Mouse (Mus musculus) urinary bladder, postnatal 25 days (tissue): ENCODE measurements around the gene Pbx3.

ENCODE experiments used
- DNase-seq: peaks from one replicate; pipeline ENCODE4 v3.0.0; 2022; ENCODE audit warnings: low spot score

Gene Pbx3

GRCm38 (mm10) chr2:34139470-34140158 lies 233.3 kb downstream of the Pbx3 start:
- DNase-seq = no peak

- DNase-seq = no peak
Observed at GRCm38 (mm10) chr2:34135316-34135715, 237.6 kb downstream of the Pbx3 start.

GRCm38 (mm10) chr2:34132751-34133150 lies 240.2 kb downstream of the Pbx3 start:
- no peak for DNase-seq

DNA sequence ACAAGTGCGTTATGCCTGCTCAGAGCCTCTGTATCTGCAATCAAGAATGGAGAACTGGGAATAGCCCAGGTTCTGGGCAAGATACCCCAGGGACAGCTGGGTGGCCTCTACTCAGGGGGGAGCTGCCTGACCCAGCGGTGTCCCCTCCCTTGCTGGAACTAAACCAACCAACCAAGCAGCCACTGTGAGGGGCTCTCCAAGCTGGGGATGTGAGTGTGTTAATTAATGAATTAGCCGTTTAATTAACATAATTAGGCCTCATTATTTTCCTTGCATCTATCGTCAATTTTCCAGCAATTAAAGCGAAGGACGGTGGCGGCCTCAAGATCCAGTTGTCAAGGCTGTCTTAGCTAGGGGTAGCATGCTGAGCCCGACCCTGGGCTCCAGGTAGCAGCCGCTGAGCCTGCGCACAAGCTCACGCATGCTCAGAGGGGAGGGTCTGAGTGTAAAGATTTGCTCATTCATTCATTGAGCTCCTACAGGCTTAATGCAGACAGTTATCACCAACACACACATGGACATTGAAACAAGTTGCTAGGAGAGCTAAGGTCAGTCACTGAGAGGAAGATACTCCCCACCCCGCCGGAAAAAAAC lies 243.2 kb downstream of the Pbx3 start:
- no peak for DNase-seq

DNA sequence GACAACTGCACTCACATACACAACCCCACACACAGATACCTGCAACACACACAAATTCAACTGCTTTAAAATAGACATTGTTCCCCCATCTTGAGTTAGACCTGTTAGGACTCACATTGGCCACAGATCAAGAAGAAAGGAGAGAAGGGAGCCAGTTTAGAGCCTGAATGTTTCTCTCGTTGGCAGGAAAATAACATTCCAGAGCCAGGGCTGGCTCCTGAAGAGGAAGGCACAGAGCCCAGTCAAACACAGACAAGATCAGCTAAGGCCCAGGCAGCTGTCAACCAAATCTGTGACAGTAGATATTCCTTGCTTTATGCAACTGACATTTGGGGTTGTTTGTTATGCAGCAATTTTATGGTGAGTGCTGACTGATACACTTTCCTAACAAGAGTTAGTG lies 245.1 kb downstream of the Pbx3 start:
- DNase-seq = no peak

- DNase-seq = no peak
Observed at GRCm38 (mm10) chr2:34123896-34124295, 249.0 kb downstream of the Pbx3 start.
